Mouse (Mus musculus) midbrain, postnatal 0 days (tissue): ENCODE measurements around the gene Dner. TPM values are rescaled to one million over a fixed set of nuclear protein-coding genes. Genes with fewer than 3 reads are reported as not detected.

Source experiments
- ATAC-seq: fragments of 200-750 bp; cut with Nextera tagmentation; 2 replicates; pipeline ENCODE4 v1.8.0; 2017; ENCODE audit warnings: moderate number of reproducible peaks, mild to moderate bottlenecking, moderate TSS enrichment, moderate library complexity; ENCODE audit not compliant: low FRiP score
- DNase-seq: peaks from one replicate; pipeline ENCODE4 v3.0.0-alpha.2; 2015; ENCODE audit warnings: low spot score
- H3K27ac ChIP-seq: fragments of 300-500 bp; sonication (generic); 2 replicates; pipeline ENCODE4 v1.5.1; 2014; ENCODE audit warnings: low read depth, mild to moderate bottlenecking, low read length, mixed read lengths
- H3K27me3 ChIP-seq: fragments of 300-500 bp; sonication (generic); 2 replicates; pipeline ENCODE4 v1.6.1; 2014; ENCODE audit warnings: low read length, control low read depth, mixed read lengths; ENCODE audit not compliant: insufficient read depth
- H3K36me3 ChIP-seq: fragments of 300-500 bp; sonication (generic); 2 replicates; pipeline ENCODE4 v1.6.1; 2014; ENCODE audit warnings: low read length, control low read depth, mixed read lengths; ENCODE audit not compliant: insufficient read depth
- H3K4me1 ChIP-seq: fragments of 300-500 bp; sonication (generic); 2 replicates; pipeline ENCODE4 v1.6.1; 2014; ENCODE audit warnings: mild to moderate bottlenecking, control low read depth, antibody characterized with exemption, low read length, mixed read lengths; ENCODE audit not compliant: insufficient read depth
- H3K4me2 ChIP-seq: fragments of 300-500 bp; sonication (generic); 2 replicates; pipeline ENCODE4 v1.6.1; 2014; ENCODE audit warnings: low read depth, mild to moderate bottlenecking, low read length, mixed read lengths; ENCODE audit not compliant: poor library complexity, severe bottlenecking
- H3K4me3 ChIP-seq: fragments of 300-500 bp; sonication (generic); 2 replicates; pipeline ENCODE4 v1.5.1; 2014; ENCODE audit warnings: low read depth, mild to moderate bottlenecking, low read length, moderate library complexity
- H3K9ac ChIP-seq: fragments of 300-500 bp; sonication (generic); replicated peaks from 2 replicates; pipeline ENCODE4 v1.6.1; 2014; ENCODE audit warnings: mild to moderate bottlenecking, low read length, moderate library complexity, mixed read lengths; ENCODE audit not compliant: poor library complexity, severe bottlenecking
- H3K9me3 ChIP-seq: fragments of 300-500 bp; sonication (generic); 2 replicates; pipeline ENCODE4 v1.6.1; 2016; ENCODE audit warnings: low read length, control low read depth
- CTCF ChIP-seq: IDR thresholded peaks from 2 replicates; pipeline ENCODE4 v1.5.1; 2016; ENCODE audit warnings: antibody characterized with exemption, mild to moderate bottlenecking
- WGBS: fragments of 180-500 bp; shearing (Covaris S2); extraction: QIAGEN DNeasy Blood & Tissue Kit; methylation state at CpG from one replicate; pipeline ENCODE4 v1.1.7; 2014; 5-methylcytosine and 5-hydroxymethylcytosine counted together
- polyA plus RNA-seq: library from polyadenylated mRNA; unstranded; fragments of >200 nt; fragmentation: Nextera tagmentation; extraction: Ambion mirVana; gene quantifications from 2 replicates; pipeline ENCODE4 v1.2.1, GENCODE M21; 2015
- total RNA-seq: library from RNA; depleted of rRNA; stranded (reverse); fragments of >200 nt; gene quantifications from 2 replicates; pipeline ENCODE4 v1.2.3, GENCODE M21; 2014; rRNA removed

Dner gene
- 321 TPM in 2 replicates for total RNA-seq
- polyA plus RNA-seq = 323 and 326 TPM in 2 replicates

DNA sequence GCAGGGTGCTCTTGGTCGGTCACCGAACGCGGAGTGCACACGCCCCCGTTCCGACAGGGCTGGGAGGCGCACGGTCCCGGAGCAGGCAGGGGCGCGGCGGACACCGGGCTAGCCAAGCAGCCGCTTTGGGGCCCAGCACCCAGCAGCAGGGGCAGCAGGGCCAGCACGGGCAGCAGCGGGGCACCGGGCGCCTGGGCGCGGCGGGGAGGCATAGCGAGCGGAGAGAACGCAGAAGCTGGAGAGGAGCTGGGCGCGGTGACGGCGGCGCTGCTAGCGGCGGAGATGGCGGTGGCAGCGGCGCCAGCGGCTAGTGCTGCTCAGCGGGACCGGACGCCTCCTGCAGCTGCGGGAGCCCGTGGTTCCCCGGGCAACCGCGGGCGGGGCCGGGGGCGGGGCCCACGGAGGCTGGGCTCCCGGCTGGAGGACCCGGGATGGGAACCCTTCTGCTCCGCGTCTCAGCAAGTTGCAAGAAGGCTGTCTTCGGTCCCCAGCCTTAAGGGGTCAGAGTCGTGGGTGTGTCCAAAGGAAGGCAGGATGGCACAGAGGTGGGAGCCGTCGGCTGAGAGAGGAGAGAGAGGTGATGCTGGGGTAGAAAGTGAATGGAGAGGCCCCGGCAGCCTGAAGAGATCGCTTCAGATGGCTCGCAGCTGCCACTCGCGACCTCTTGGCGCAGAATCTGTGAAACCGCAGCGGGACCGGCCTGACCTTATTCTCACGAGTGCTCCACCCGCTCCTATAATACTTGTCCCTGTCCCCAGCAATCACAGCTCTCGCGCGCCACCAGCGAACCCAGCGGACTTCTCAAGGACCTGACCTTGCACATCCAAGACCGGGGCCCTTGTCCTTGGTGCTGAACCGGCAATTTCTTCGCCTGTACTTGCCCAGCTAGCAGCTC lies at the start of gene Dner:
Gene Dner, minus strand, starts transcription at position 705 of the 895 bp plus-strand sequence.
- peak; percentile 64 for TF ChIP-seq CTCF
- Histone ChIP-seq H3K27ac (peak within 1 kb of the TSS; percentile 85), H3K4me3 (peak within 1 kb of the TSS; percentile 91), H3K9me3 (no peaks in the 10 kb centered on the region), H3K36me3 (no peaks in the 10 kb centered on the region), H3K4me2 (peak within 1 kb of the TSS; percentile 64), H3K4me1 (peaks cover 11% of the 10 kb centered on the region), H3K27me3 (no peaks in the 10 kb centered on the region), H3K9ac (peak within 1 kb of the TSS; percentile 89)
- peak; percentile 78 for DNase-seq
- under 1% methylated on average over 54 of the region's 75 CpGs for WGBS
- peak; percentile 77 for ATAC-seq

DNA sequence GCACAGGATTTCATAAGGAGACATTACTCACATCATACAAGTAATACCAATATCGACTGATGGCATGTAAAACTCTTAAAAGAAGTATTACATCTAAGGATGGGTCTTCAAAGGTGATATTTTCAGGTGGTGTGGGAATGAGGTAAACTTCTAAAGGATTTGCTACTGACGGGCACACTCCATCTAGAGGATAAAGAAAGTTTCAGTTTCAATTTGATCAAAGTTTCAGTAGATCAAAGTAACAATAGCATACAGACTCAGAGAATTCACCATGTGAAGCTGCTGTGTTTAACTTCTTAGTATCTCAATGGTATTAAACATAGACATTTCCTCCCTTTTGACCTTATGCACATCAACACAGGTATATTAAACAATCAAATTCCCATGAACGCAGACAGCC lies 46.1 kb upstream of the Dner start:
- H3K27ac ChIP-seq = no peak overlapping the region
- H3K36me3 ChIP-seq = peaks cover 21% of the 10 kb centered on the region; the same call in 1 of the 2 replicates
- H3K4me3 ChIP-seq = no peak overlapping the region
- H3K4me1 ChIP-seq = no peaks in the 10 kb centered on the region
- ATAC-seq (no peak), DNase-seq (no peak)
- no peak overlapping the region for H3K4me2 ChIP-seq
- WGBS = 80% methylated on average over 3 of the region's 3 CpGs
- no peaks in the 10 kb centered on the region for H3K9me3 ChIP-seq
- no peak overlapping the region for H3K9ac ChIP-seq
- TF ChIP-seq CTCF = no peak
- no peaks in the 10 kb centered on the region for H3K27me3 ChIP-seq

DNA sequence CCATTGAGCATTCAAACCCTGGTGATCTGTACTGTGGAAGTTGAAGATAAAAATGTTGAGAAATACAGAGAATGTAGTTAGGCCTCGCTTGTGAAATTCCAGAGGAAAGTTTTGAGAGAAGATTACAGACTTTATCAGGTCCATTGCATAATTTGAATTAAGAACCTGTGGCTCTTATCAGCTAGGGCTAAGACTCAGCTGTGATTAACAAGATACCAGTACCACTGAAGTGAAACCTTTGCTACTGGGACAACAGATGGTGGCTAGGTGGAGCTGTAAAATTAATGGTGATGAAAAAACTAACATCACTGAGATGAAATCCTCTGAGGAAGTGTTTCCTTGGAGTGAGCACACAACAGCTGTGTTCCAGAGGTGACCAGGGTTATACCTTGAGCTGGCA lies 44.1 kb upstream of the Dner start:
- 90% methylated on average over 1 of the region's 1 CpGs for WGBS
- no peak overlapping the region for H3K4me3 ChIP-seq
- H3K4me1 ChIP-seq = no peaks in the 10 kb centered on the region
- H3K9ac ChIP-seq = no peak overlapping the region
- ATAC-seq (no peak), DNase-seq (no peak)
- peaks cover 19% of the 10 kb centered on the region; the same call in 1 of the 2 replicates for H3K36me3 ChIP-seq
- TF ChIP-seq CTCF = no peak
- no peak overlapping the region for H3K27ac ChIP-seq
- H3K4me2 ChIP-seq = no peak overlapping the region
- no peaks in the 10 kb centered on the region for H3K9me3 ChIP-seq
- H3K27me3 ChIP-seq = no peaks in the 10 kb centered on the region

DNA sequence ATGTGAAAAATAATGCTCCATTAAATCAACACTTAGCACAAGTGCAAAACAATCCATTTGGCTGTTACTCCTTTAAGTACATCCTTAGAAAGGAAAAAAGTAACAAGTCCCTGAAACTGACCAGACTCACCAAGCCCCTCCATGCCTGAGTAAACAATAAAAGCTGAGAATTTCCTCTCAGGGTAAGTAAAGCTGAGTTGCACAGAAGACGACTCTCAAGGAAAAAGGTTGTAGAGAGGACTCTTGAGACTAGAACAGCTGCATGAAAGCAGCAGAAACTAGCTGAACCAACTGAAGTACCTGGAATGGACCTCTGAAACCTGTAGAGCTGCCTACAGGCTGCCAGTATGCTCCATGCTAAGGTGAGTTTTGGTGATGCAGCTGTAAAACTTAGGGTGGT lies 41.1 kb upstream of the Dner start:
- DNase-seq = no peak
- no peak overlapping the region for H3K4me2 ChIP-seq
- H3K4me3 ChIP-seq = no peak overlapping the region
- TF ChIP-seq CTCF = no peak
- H3K36me3 ChIP-seq = peaks cover 19% of the 10 kb centered on the region; the same call in 1 of the 2 replicates
- no peaks in the 10 kb centered on the region for H3K4me1 ChIP-seq
- H3K9me3 ChIP-seq = no peaks in the 10 kb centered on the region
- WGBS = 62% methylated on average over 1 of the region's 1 CpGs
- H3K9ac ChIP-seq = no peak overlapping the region
- H3K27ac ChIP-seq = no peak overlapping the region
- no peak for ATAC-seq
- no peaks in the 10 kb centered on the region for H3K27me3 ChIP-seq

DNA sequence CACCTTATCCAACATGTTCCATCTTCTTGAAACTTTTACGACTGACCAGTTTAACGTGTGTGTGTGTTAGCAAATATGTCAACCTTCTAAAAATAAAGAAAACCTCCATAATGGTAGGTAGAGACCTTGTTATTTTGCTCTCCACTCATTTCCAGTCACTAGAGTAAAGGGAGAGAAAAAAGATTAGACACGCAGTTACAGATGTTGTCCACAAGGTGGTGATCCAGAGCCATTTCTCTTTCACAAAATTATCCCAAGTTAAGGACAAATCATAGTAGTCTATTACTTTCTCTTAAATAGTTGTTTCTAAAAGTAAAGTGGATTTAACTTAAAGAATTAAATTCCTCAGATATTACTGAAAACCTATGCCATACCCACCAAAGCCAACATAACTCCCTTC lies 37.8 kb upstream of the Dner start:
- no peak overlapping the region for H3K27ac ChIP-seq
- H3K4me2 ChIP-seq = no peak overlapping the region
- ATAC-seq (no peak), DNase-seq (peak; percentile 32)
- no peak overlapping the region for H3K9ac ChIP-seq
- no peaks in the 10 kb centered on the region for H3K27me3 ChIP-seq
- 63% methylated on average over 3 of the region's 3 CpGs for WGBS
- peaks cover 10% of the 10 kb centered on the region; the same call in 1 of the 2 replicates for H3K36me3 ChIP-seq
- no peaks in the 10 kb centered on the region for H3K4me1 ChIP-seq
- TF ChIP-seq CTCF = peak; percentile 86
- H3K9me3 ChIP-seq = no peaks in the 10 kb centered on the region
- H3K4me3 ChIP-seq = no peak overlapping the region

DNA sequence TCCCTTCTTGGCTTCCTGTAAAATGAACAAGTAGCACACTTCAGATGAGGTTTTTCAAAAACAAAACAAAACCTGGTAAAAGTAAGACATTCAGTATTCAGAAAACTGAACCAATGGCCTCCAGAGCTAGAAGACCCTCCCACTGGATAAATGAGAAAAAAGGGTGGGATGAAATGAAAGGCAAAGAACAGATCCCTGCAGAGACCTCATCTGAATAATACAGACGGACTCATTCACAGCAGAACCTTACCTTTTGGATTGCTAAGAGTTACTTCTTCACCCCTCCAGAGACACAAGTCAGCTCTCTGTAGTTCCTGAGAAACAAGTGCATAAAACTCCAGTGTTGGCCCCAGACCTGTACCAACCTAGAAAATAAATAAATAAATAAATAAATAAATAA lies 35.7 kb upstream of the Dner start:
- H3K36me3 ChIP-seq = peaks cover 5% of the 10 kb centered on the region; the same call in 1 of the 2 replicates
- WGBS = 70% methylated on average over 1 of the region's 1 CpGs
- no peak for TF ChIP-seq CTCF
- ATAC-seq (no peak), DNase-seq (no peak)
- no peak overlapping the region for H3K4me3 ChIP-seq
- H3K4me2 ChIP-seq = no peak overlapping the region
- H3K4me1 ChIP-seq = no peaks in the 10 kb centered on the region
- H3K9ac ChIP-seq = no peak overlapping the region
- H3K27me3 ChIP-seq = no peaks in the 10 kb centered on the region
- H3K27ac ChIP-seq = no peak overlapping the region
- no peaks in the 10 kb centered on the region for H3K9me3 ChIP-seq
